Mouse (Mus musculus) megakaryocyte-erythroid progenitor cell, adult 5-6 weeks (primary cell): ENCODE measurements at regions not wholly inside any gene's neighbourhood (a gene's known extent, or its start where the extent isn't known, plus 50 kb on each side); places are given as distances from the start of the nearest gene placed in this dataset.

Experiments used
- ATAC-seq: replicated peaks from 2 replicates; pipeline ENCODE4 v1.8.0; 2016; ENCODE audit warnings: mild to moderate bottlenecking, inconsistent platforms; ENCODE audit not compliant: severe bottlenecking, poor library complexity, low FRiP score, low TSS enrichment

DNA sequence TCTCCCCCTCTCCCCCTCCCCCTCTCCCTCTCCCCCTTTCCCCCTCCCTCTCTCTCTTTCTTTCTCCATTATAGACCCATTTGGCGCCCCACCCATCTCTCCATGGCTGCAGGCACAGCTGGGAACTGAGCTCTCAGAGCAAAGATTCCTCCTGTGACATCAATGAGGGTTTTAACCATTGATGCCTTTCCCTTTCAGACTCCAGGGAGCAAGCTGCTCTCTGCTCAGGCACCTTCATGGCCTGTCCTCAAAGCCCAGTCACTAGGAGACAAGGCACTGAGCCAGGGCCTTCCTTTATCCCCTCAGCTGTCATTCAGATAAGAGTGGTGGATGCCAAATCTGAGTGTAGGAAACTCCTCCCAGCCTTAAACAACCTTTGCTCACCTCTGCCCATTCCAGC is 56.8 kb upstream of the Gm45716 start:
- ATAC-seq = no peak

GRCm38 (mm10) chr11:90132579-90132978 is 54.9 kb upstream of the Gm45716 start:
- no peak for ATAC-seq

DNA sequence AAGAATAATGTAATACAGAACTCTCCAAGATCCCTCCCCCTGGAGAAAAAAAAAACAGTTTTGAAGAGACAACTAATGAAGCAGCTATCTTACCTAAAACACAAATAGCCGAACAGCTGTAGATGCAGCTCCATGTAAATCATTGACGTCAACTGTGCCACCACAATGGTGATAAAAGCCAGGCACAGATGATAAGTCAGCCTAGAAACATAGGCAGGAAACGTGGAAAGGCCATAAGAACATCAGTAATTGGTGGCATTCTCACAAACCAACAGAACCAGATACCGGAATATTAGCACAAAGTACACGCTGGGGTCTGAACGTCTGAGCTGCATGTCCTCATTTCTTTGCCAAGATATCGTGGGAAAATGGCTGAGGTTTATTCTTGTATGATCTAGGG is 51.2 kb upstream of the Gm45716 start:
- ATAC-seq = no peak
